Mouse (Mus musculus) layer of hippocampus, adult 18-20 months (tissue): ENCODE measurements around the gene Pof1b. TPM values are rescaled to one million over a fixed set of nuclear protein-coding genes. Genes with fewer than 3 reads are reported as not detected.
A peak's percentile ranks its signal among the peaks of the same experiment; 100 is the strongest.

Experiments
- DNase-seq, 2 experiments: peaks; one replicate each; pipeline ENCODE4 v3.0.0; 2022; ENCODE audit warnings: low spot score in 2 of 2
- long read RNA-seq: library from polyadenylated mRNA; stranded (forward); transcript quantifications from one replicate; pipeline ENCODE4 v2.0.0, GENCODE M21; 2021
- total RNA-seq, 2 experiments: library from RNA; stranded (reverse); gene quantifications; 2 replicates each; pipeline ENCODE4 v1.2.3; 2021

Gene Pof1b
- total RNA-seq: not detected
- long read RNA-seq: 0 reads

DNA sequence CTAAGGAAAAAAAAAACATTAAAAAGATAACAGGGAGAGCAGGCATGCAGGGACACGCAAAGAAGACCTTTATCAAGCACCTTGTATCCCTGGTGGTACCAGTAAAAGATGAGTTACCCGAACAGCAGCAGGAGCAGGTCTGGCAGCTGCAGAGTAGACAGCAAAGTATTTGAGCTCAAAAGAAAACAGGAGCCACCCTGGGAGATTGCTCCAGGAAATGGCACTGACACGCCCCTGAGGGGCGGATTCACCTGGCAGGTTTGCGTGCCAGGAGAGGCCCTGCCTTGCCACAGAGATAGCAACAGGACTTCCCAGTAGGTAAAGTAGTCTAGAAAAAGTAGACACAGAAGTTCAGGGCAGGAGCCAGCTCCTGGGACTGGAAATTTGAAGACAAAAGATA, at the start of gene Pof1b:
Gene Pof1b, minus strand, starts transcription at position 144 of the 400 bp plus-strand sequence.
- no peak for DNase-seq

- DNase-seq: no peak
Measured at GRCm38 (mm10) chrX:112716587-112716986, 18.1 kb upstream of the Pof1b start.

- DNase-seq: no peak
Measured at GRCm38 (mm10) chrX:112694392-112694791, 4.1 kb downstream of the Pof1b start.

GRCm38 (mm10) chrX:112680605-112681004, 17.8 kb downstream of the Pof1b start:
- no peak for DNase-seq

DNA sequence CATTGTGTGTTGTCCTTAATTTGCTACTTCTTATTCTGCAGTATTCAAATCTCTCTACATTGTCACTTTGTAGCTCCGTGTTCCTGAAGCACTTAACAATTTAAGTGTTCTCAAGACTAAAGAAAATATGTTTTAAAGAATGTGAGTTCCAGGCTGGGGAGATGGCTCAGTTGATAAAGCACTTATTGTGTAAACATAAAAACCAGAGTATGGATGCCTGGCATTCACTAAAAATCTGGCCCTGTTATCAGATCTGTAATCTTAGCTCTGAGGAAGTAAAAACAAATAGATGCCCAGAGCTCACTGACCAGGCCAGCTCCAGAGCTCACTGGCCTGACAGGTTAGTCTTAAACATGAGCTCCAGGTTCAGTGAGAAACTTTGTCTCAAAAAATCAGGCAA, 22.9 kb downstream of the Pof1b start:
- no peak for DNase-seq

GRCm38 (mm10) chrX:112601306-112602120, 96.9 kb downstream of the Pof1b start:
- peak; percentile 3 to 18 for DNase-seq

- DNase-seq: peak; percentile 66 to 67
Measured at GRCm38 (mm10) chrX:112600511-112601305, 97.7 kb downstream of the Pof1b start, which contains the start of gene Zfp711. Zfp711 (plus strand) TSS chrX:112600526.

Other genes with a start within 250 kb of the Pof1b start
- gene 2010106E10Rik, start 203.4 kb downstream of the Pof1b start, total RNA-seq: not detected
- 1 to 10 TPM; 7.7 to 8.2 TPM for gene Zfp711, start 98.1 kb downstream of the Pof1b start, total RNA-seq